Mouse (Mus musculus): ENCODE results near the gene Amdhd2.

GRCm38 (mm10) chr17:24192848-24193247 lies 29.3 kb upstream of the Amdhd2 start:
- TF ChIP-seq CTCF (IDR thresholded peaks at IDR 0.05; ENCODE audit: low read depth) = no peak
- TF ChIP-seq EP300 (IDR thresholded peaks at IDR 0.05; ENCODE audit: low read depth) = no peak

Data from liver, postnatal 0 days (tissue).